Mouse (Mus musculus): ENCODE measurements around the gene Gse1. TPM values are rescaled to one million over a fixed set of nuclear protein-coding genes. Genes with fewer than 3 reads are reported as not detected.

Gse1 gene
- total and polyA plus RNA-seq, 3 experiments = 23.6 to 128 (median 66.9) TPM

GRCm38 (mm10) chr8:120381865-120382264, 153.6 kb downstream of the Gse1 start:
- peak overlapping the region; percentile 42 for H3K9ac ChIP-seq (ENCODE audit: control insufficient read depth, low read depth, low read length, poor library complexity, severe bottlenecking)
- H3K79me2 ChIP-seq (ENCODE audit: control insufficient read depth, insufficient read depth, low read length, poor library complexity) = peaks cover 1% of the 10 kb centered on the region
- no peaks in the 10 kb centered on the region for H3K9me3 ChIP-seq (replicated peaks; ENCODE audit: insufficient read depth, low read length)
- no peak overlapping the region for H3K4me3 ChIP-seq (ENCODE audit: control insufficient read depth in 1 of 2, insufficient read depth in 1 of 2, low read depth in 2 of 2, low read length in 2 of 2)
- peaks cover 0 to 27% of the 10 kb centered on the region in 2 experiments; a peak in 2 of 4 replicates for H3K36me3 ChIP-seq (ENCODE audit: control insufficient read depth in 1 of 2, insufficient read depth in 2 of 2, low read length in 2 of 2)
- H3K27me3 ChIP-seq (ENCODE audit: control insufficient read depth in 1 of 2, insufficient read depth in 2 of 2, low read length in 2 of 2) = no peaks in the 10 kb centered on the region
- peaks cover 26 to 42% of the 10 kb centered on the region in 2 experiments for H3K4me1 ChIP-seq (ENCODE audit: control insufficient read depth in 1 of 2, insufficient read depth in 2 of 2, low read length in 2 of 2)
- TF ChIP-seq USF1 (IDR thresholded peaks at IDR 0.05; ENCODE audit: low read depth, low read length) (no peak), MYB (IDR thresholded peaks at IDR 0.05; ENCODE audit: low read depth, low read length) (no peak), EP300 (IDR thresholded peaks at IDR 0.05; ENCODE audit: low read depth in 1 of 2, low read length in 2 of 2) (no peak), RCOR1 (IDR thresholded peaks at IDR 0.05; ENCODE audit: low read depth, low read length) (no peak), TCF12 (IDR thresholded peaks at IDR 0.05; ENCODE audit: low read depth, low read length) (no peak), MAX (IDR thresholded peaks at IDR 0.05; ENCODE audit: low read length) (no peak), MAFK (IDR thresholded peaks at IDR 0.05; ENCODE audit: borderline replicate concordance, low read depth, low read length) (no peak), MXI1 (IDR thresholded peaks at IDR 0.05; ENCODE audit: low read depth, low read length) (no peak), NRF1 (IDR thresholded peaks at IDR 0.05; ENCODE audit: insufficient read depth, low read depth, low read length, poor library complexity, severe bottlenecking) (no peak), POLR2A (IDR thresholded peaks at IDR 0.05; ENCODE audit: control insufficient read depth in 1 of 2, insufficient read depth in 1 of 2, low read depth in 1 of 2, low read length in 2 of 2, poor library complexity in 1 of 2) (no peak)
- no peak for DNase-seq (ENCODE audit: low read depth, low spot score)
- peak overlapping the region; percentile 41 for H3K27ac ChIP-seq (ENCODE audit: control insufficient read depth, low read depth, low read length)

DNA sequence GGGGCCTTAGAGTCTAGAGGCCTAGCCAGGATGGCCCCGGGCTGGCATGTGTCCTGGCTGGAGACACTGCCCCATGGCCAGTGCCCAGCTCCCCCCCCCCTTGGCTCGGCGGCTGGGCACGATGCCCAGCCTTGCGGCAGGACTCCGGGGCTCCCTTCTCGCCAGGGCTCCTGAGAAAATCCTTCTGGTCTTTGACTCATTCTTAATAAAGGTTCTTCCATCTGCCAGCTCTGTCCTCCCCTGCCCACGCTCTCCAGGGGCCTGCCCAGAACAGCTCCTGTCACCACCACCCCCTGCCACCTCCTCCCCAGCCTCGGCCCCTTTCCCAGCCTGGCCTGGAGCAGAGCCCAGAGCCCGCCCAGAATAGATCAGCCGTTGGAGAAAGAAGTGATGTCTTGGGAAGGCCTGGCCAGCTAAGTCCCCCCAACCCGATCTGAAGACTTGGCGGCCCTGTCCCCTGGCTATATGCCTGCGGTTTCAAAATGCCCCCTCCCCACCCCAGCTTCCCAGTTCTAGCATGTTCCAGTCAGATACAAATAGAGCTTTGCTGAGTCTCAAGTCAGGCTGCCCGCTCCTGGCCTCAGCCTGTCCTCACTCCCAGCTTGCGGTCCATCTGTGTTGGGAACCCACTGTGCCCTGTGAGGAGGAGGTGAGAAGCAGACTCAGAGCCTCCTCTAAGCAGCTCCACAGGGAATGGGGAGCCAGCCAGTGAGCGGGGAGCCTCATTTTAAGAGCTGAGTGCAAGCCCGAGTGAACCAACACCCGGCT, 154.4 kb downstream of the Gse1 start:
- Histone ChIP-seq H3K27ac (ENCODE audit: control insufficient read depth, low read depth, low read length) (peak overlapping the region; percentile 41), H3K27me3 (ENCODE audit: control insufficient read depth in 1 of 2, insufficient read depth in 2 of 2, low read length in 2 of 2) (no peaks in the 10 kb centered on the region), H3K36me3 (ENCODE audit: control insufficient read depth in 1 of 2, insufficient read depth in 2 of 2, low read length in 2 of 2) (peaks cover 0 to 25% of the 10 kb centered on the region in 2 experiments; a peak in 2 of 4 replicates), H3K9ac (ENCODE audit: control insufficient read depth, low read depth, low read length, poor library complexity, severe bottlenecking) (peak overlapping the region; percentile 42), H3K79me2 (ENCODE audit: control insufficient read depth, insufficient read depth, low read length, poor library complexity) (peaks cover 1% of the 10 kb centered on the region), H3K9me3 (replicated peaks; ENCODE audit: insufficient read depth, low read length) (no peaks in the 10 kb centered on the region), H3K4me1 (ENCODE audit: control insufficient read depth in 1 of 2, insufficient read depth in 2 of 2, low read length in 2 of 2) (peaks cover 24 to 35% of the 10 kb centered on the region in 2 experiments), H3K4me3 (ENCODE audit: control insufficient read depth in 1 of 2, insufficient read depth in 1 of 2, low read depth in 2 of 2, low read length in 2 of 2) (peak overlapping the region; percentile 6 to 23; a peak in 2 of 4 replicates)
- TF ChIP-seq TCF12 (IDR thresholded peaks at IDR 0.05; ENCODE audit: low read depth, low read length) (peak; percentile 45), POLR2A (IDR thresholded peaks at IDR 0.05; ENCODE audit: control insufficient read depth in 1 of 2, insufficient read depth in 1 of 2, low read depth in 1 of 2, low read length in 2 of 2, poor library complexity in 1 of 2) (peak in 1 of 2 experiments; percentile 2; a peak in 1 of 4 replicates), MYB (IDR thresholded peaks at IDR 0.05; ENCODE audit: low read depth, low read length) (peak; percentile 41; the same call in 1 of the 2 replicates), EP300 (IDR thresholded peaks at IDR 0.05; ENCODE audit: low read depth in 1 of 2, low read length in 2 of 2) (peak in 1 of 2 experiments; percentile 59; a peak in 1 of 4 replicates), CHD2 (IDR thresholded peaks at IDR 0.05; ENCODE audit: low read length) (no peak), ZKSCAN1 (IDR thresholded peaks at IDR 0.05; ENCODE audit: low read depth, low read length) (no peak), SIN3A (IDR thresholded peaks at IDR 0.05; ENCODE audit: low read length) (0 out of 2 replicates have a peak, but pooled peaks have one; percentile 3), MYC (IDR thresholded peaks at IDR 0.05; ENCODE audit: low read depth, low read length) (no peak), ETS1 (IDR thresholded peaks at IDR 0.05; ENCODE audit: low read depth, low read length) (peak; percentile 33; the same call in 1 of the 2 replicates)
- peak; percentile 47 for DNase-seq (ENCODE audit: low read depth, low spot score)

All from MEL (cell line).